ENCODE assay signal across 13 mouse cellular contexts in genomic region chr12:112237061-112237490, GRCm38 (mm10).
DNase-seq lines count a peak whose midpoint lies in the region; ATAC-seq and TF ChIP-seq lines count a peak whose summit lies in the region.
"Had no signal": no experiment of that assay in that cellular context is flagged by ENCODE, and none has a peak within 500 bp of the region (broad histone marks: within the 10 kb centered on the region; RNA-seq: fewer than 3 reads in every experiment).

No protein-coding gene starts in this region.

- no peaks in the 10 kb centered on the region for H3K4me1 ChIP-seq in kidney, adult 2 months (ENCODE audit: control insufficient read depth, insufficient read depth, low read length)
- H3K4me1 ChIP-seq in kidney, embryonic 15.5 days: peaks cover 22% of the 10 kb centered on the region
- peaks cover 28% of the 10 kb centered on the region for H3K4me1 ChIP-seq in embryonic facial prominence, embryonic 15.5 days
- H3K4me1 ChIP-seq in limb, embryonic 13.5 days: peaks cover 82% of the 10 kb centered on the region

- H3K27me3 ChIP-seq in kidney, adult 2 months (replicated peaks; ENCODE audit: control insufficient read depth, insufficient read depth, low read length): no peaks in the 10 kb centered on the region
- peaks cover 46% of the 10 kb centered on the region for H3K27me3 ChIP-seq in kidney, embryonic 15.5 days
- 0 out of 2 replicates have a peak, but pooled peaks cover 3% of the 10 kb centered on the region for H3K27me3 ChIP-seq in embryonic facial prominence, embryonic 15.5 days
- peaks cover 16% of the 10 kb centered on the region for H3K27me3 ChIP-seq in limb, embryonic 13.5 days
- H3K27me3 ChIP-seq: stomach, embryonic 15.5 days had no signal

- no peaks in the 10 kb centered on the region for H3K9me3 ChIP-seq in kidney, embryonic 15.5 days (replicated peaks)
- no peaks in the 10 kb centered on the region for H3K9me3 ChIP-seq in embryonic facial prominence, embryonic 15.5 days (replicated peaks)
- no peaks in the 10 kb centered on the region for H3K9me3 ChIP-seq in limb, embryonic 13.5 days
- H3K9me3 ChIP-seq: G1E; stomach, embryonic 15.5 days had no signal

- H3K36me3 ChIP-seq in kidney, adult 2 months (ENCODE audit: control insufficient read depth, insufficient read depth, low read length): no peaks in the 10 kb centered on the region
- no peaks in the 10 kb centered on the region for H3K36me3 ChIP-seq in kidney, embryonic 15.5 days
- no peaks in the 10 kb centered on the region for H3K36me3 ChIP-seq in embryonic facial prominence, embryonic 15.5 days
- no peaks in the 10 kb centered on the region for H3K36me3 ChIP-seq in limb, embryonic 13.5 days
- H3K36me3 ChIP-seq: G1E; stomach, embryonic 15.5 days had no signal

- DNase-seq in embryo, embryonic 11 days: peak; percentile 45
- DNase-seq in embryo, embryonic 9.5 days (ENCODE audit: extremely low spot score): no peak
- DNase-seq in kidney, adult 2 months: peak; percentile 42
- DNase-seq in right cerebral cortex, adult 2 months (ENCODE audit: low spot score in 2 of 2): no peak
- no peak for DNase-seq in ovary, postnatal 36 days (ENCODE audit: low spot score)
- DNase-seq: right cerebral cortex, adult 18-20 months had no signal

- H3K9ac ChIP-seq in kidney, embryonic 15.5 days: no peak overlapping the region
- H3K9ac ChIP-seq in embryonic facial prominence, embryonic 15.5 days: no peak overlapping the region
- 0 out of 2 replicates have a peak overlapping the region, but pooled peaks have one; percentile 15 for H3K9ac ChIP-seq in limb, embryonic 13.5 days
- H3K9ac ChIP-seq: stomach, embryonic 15.5 days had no signal

- no peak for TF ChIP-seq CTCF in kidney, adult 2 months (conservative IDR thresholded peaks at IDR 0.05; ENCODE audit: insufficient read depth, insufficient read length, low read depth, low read length)

- WGBS in kidney, adult 2 months: 33% methylated on average over 13 of the region's 13 CpGs
- WGBS in kidney, embryonic 15.5 days: 25% methylated on average over 13 of the region's 13 CpGs
- WGBS in embryonic facial prominence, embryonic 15.5 days: 15% methylated on average over 13 of the region's 13 CpGs
- WGBS in limb, embryonic 13.5 days: 5% methylated on average over 13 of the region's 13 CpGs

- no peak for ATAC-seq in kidney, embryonic 15.5 days (replicated peaks; ENCODE audit: low FRiP score)
- peak; percentile 31; the same call in 1 of the 2 replicates for ATAC-seq in embryonic facial prominence, embryonic 15.5 days (ENCODE audit: insufficient number of reproducible peaks, low FRiP score, low TSS enrichment, low read depth)
- ATAC-seq in limb, embryonic 13.5 days (ENCODE audit: low FRiP score, low read depth): peak; percentile 85

- H3K27ac ChIP-seq in kidney, adult 2 months (ENCODE audit: insufficient read depth, low read depth, low read length): no peak overlapping the region
- H3K27ac ChIP-seq in kidney, embryonic 15.5 days: no peak overlapping the region
- peak overlapping the region; percentile 55; the same call in 1 of the 2 replicates for H3K27ac ChIP-seq in embryonic facial prominence, embryonic 15.5 days (replicated peaks)
- H3K27ac ChIP-seq in limb, embryonic 13.5 days: peak overlapping the region; percentile 75
- H3K27ac ChIP-seq: stomach, embryonic 15.5 days had no signal

- H3K4me2 ChIP-seq in kidney, embryonic 15.5 days: no peak overlapping the region
- 0 out of 2 replicates have a peak overlapping the region, but pooled peaks have one; percentile 21 for H3K4me2 ChIP-seq in embryonic facial prominence, embryonic 15.5 days (replicated peaks)
- peak overlapping the region; percentile 51 for H3K4me2 ChIP-seq in limb, embryonic 13.5 days (replicated peaks)
- H3K4me2 ChIP-seq: heart, embryonic 11.5 days; liver, embryonic 11.5 days; stomach, embryonic 15.5 days had no signal

- no peak overlapping the region for H3K4me3 ChIP-seq in kidney, adult 2 months (ENCODE audit: insufficient read depth, low read depth, low read length)
- H3K4me3 ChIP-seq in kidney, embryonic 15.5 days (replicated peaks): no peak overlapping the region
- H3K4me3 ChIP-seq in embryonic facial prominence, embryonic 15.5 days (replicated peaks): no peak overlapping the region
- H3K4me3 ChIP-seq in limb, embryonic 13.5 days: 0 out of 2 replicates have a peak overlapping the region, but pooled peaks have one; percentile 11
- H3K4me3 ChIP-seq: stomach, embryonic 15.5 days had no signal

- no peak for TF ChIP-seq POLR2A in kidney, adult 2 months (IDR thresholded peaks at IDR 0.05; ENCODE audit: low read depth, low read length)

Comparison
In these comparisons a context has a peak if more than half of its experiments do, and no peak if none do; other contexts are left out.
1. DNase-seq: peak in embryo, embryonic 11 days (single experiment) and kidney, adult 2 months (single experiment); none in embryo, embryonic 9.5 days (single experiment), right cerebral cortex, adult 2 months (0 of 2) and ovary, postnatal 36 days (single experiment).
2. H3K27ac ChIP-seq: peak in embryonic facial prominence, embryonic 15.5 days (single experiment) and limb, embryonic 13.5 days (single experiment); none in kidney, adult 2 months (single experiment) and kidney, embryonic 15.5 days (single experiment).